Mouse (Mus musculus): ENCODE measurements at regions not wholly inside any gene's neighbourhood (a gene's known extent, or its start where the extent isn't known, plus 50 kb on each side); places are given as distances from the start of the nearest gene placed in this dataset.

- no peak for DNase-seq
Measured at GRCm38 (mm10) chr9:63087195-63087594, 61.6 kb downstream of the Skor1 start.

DNA sequence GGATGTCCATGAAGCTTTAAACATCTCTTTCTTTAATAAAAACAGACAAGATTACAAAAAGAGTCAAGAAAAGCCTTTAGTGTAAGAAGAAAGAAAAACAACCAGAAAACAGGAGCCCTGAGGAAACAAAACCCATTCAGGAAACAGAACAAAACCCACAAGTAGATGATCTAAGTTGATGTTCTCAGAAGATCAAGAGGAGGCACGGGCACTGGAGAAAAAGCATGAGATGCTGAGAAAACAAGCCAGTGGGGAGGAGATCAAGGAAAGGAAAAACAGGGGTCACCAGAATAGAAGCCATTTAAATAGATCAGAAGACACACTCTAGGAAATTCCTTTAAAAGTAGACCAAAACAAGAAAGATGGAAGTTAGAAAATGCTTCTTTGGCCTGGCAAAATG lies 62.1 kb downstream of the Skor1 start:
- DNase-seq: no peak

- DNase-seq: no peak
Measured at GRCm38 (mm10) chr9:63082830-63083229, 65.9 kb downstream of the Skor1 start.

GRCm38 (mm10) chr9:63082311-63082710 lies 66.5 kb downstream of the Skor1 start:
- no peak for DNase-seq

DNA sequence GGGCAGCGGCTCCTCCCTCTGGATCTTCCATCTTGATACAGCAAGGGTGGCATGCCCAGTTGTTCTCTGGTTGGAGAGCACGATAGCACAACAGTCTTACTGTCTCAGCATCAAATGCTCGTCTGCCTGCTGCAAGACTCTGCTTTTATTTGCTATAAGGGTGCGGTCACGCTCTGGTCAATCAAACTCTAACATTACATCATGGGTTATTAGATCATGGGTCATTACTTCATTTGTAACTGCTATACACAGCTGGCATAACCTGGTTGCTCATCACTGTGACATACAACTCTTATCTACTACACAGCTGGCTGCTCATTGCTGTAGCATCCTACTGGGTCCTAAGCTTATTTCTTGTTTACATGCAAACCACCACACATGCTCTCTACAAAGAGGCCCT lies 68.4 kb downstream of the Skor1 start:
- DNase-seq: no peak

- DNase-seq: no peak
Measured at GRCm38 (mm10) chr9:63075252-63075651, 73.5 kb downstream of the Skor1 start.

- no peak for DNase-seq
Measured at GRCm38 (mm10) chr9:63074803-63075202, 74.0 kb downstream of the Skor1 start.

GRCm38 (mm10) chr9:63074023-63074750 lies 74.6 kb downstream of the Skor1 start:
- DNase-seq: no peak

- DNase-seq: no peak
Measured at GRCm38 (mm10) chr9:63071032-63071431, 77.7 kb downstream of the Skor1 start.

- DNase-seq: no peak
Measured at GRCm38 (mm10) chr9:63069919-63070318, 78.8 kb downstream of the Skor1 start.

- no peak for DNase-seq
Measured at GRCm38 (mm10) chr9:63067054-63067406, 79.3 kb upstream of the Pias1 start.

- DNase-seq: no peak
Measured at GRCm38 (mm10) chr9:63066384-63067053, 78.8 kb upstream of the Pias1 start.

DNA sequence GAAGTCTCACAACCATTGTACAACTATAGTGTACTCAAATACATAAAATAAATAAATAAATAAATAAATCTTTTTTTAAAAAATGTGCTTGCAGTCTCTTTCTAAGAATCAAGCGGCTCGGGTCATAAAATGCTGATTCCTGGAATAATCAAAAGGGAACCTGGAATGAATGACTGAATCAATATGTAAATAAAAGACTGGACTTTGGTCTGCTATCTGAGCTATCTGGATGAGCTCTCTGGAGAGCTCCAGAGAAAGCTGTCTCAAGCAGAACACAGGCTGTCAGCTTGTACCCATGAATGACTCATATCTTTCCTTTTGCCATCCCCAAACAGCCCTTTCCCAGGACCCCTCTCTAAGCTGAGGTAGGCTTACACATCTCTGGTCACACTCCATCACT lies 75.8 kb upstream of the Pias1 start:
- no peak for DNase-seq

DNA sequence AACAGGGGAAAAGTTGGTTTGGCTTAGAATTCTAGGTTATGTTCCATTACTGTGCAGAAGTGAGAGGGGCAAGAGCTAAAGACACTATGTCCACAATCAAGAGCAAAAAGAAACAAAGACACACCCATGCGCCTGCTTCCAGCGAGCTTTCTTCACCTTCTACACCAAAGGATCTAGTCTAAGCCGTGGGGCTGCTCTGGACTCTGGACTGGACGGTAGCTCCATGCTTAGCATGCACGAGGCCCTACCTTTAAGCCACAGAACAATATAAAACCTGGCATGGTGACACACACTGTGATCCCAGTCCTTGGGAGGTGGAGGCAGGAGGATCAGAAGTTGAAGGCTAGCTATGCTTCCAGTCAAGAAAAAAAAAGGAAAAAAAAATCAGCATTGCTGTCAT lies 73.0 kb upstream of the Pias1 start:
- DNase-seq: no peak

DNA sequence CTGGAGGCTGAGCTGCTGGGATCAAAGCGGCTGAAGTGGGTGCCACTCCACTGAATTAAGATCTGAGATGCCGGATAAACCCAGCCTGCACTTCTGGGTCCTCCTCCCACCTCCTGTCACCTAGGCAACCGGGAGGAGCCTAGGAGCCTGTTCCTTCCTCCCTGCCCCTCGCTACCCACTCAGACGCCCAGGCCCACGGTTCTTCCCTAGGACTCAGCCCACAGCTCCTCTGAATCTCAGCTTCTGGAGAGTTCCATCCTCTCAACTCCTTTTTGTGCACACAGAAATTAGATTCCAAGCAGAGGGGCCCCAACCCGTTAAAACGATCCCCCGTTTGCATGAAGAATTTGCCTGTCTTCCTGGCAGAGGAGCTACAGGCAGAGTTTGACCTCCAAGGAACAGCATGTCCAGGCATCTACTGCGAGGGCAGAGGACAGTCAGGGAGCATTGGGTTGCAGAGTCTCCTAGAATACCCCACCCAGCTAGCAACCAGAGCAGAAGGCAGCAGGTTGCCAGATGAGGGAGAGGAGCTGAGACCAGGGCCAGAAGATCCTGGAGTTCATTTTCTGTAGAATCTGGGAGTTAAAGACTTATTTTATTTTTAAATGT lies 71.6 kb upstream of the Pias1 start:
- peak; percentile 74 for DNase-seq

DNA sequence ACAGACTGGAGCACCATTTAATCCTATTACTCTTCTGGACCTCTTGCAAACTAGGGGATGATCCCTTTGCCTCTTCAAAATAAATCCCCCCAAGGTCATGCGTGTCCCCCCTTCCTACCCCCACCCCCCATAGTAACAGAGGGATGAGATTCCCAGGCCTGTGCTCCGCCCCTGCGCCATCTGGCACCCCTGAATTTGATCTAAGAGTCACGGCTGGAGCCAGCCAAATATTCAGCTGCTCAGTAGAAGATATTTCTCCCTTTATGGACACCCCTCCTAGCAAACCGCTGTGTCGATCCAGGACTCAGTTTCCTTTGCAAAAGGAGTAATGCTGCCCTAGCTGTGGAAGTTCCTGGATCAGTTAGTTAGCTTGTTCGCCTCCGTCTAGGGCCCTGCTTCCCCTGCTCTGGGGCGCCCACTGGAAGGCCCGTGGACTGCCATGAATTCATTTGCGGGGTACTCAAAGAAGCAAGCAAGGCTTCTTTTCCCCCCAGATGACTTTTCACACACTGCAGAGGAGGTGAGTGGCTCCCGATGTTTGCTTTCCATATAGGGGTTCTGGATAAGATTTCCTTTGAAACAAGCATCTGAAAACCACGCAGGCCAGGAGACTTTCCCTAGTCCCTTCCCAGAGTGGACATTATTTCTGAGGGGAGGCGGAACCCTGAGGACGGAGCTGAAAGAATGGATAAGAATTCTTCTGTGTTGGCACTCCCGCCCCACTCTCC lies 70.9 kb upstream of the Pias1 start:
- DNase-seq: peak; percentile 9

DNA sequence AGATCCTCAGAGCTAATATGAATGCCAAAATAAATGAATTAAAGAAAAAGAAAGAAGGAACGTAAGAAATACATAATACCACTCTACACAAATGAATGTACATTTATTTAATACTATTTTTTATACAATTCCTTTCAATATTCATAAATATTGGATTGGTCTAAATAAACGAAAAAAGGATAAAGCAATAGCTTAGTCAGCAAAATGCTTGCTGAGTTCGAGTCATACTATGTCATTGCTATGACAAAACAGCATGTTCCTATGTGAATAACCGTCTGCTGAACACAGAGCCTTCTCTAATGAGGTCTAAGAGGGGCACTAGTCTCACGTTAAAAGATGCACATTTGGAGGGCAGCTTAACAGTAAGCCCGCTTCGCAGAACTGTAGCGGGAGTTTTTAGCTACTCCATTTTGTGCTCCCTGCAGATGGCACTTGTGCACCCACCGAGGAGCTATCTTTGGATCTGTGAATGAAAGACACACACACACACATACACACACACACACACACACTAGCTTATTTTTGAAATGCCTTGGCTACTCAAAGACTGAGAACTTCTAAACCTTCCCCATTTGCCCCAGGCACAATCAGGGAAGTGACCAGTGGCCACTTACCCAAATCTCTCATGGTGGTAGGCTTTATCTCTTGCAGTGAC lies 69.1 kb upstream of the Pias1 start:
- no peak for DNase-seq

DNA sequence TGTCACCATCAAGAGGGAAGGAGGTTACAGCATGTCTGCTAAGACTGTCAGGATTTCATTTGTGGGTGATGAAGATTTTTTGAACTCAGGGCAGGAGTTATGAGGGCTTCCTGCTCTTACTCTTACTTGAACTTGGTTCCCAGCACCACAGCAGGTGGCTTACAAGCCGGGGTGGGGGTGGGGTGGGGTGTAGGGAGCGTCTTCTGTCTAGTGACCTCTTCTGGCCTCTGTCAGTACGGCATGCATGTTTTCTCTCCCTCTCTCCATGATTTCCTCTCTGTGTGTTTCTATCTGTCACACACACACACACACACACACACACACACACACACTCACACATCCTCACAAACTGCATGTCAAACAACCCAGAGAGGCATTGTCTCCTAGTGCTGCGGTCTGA lies 64.5 kb upstream of the Pias1 start:
- DNase-seq: no peak

GRCm38 (mm10) chr9:63051631-63052030 lies 63.9 kb upstream of the Pias1 start:
- DNase-seq: no peak

DNA sequence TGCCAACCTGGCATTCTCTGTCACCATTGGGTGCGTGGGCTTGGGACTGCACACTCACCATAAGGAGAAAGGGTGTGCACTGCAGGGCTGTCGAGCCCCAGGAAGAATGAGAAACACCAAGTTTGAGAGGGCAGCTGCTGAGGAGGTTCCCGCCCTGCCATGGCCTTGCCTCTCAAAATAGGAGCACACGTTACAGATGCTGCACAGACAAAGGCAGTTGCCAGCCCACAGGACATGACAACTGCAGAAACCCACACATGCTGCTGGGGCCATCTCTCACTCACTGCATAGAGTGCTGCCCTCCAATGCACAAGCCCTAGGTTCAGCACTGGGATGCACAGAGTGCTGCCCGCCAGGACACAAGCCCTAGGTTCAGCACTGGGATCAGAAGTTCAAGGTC lies 61.6 kb upstream of the Pias1 start:
- DNase-seq: no peak

DNA sequence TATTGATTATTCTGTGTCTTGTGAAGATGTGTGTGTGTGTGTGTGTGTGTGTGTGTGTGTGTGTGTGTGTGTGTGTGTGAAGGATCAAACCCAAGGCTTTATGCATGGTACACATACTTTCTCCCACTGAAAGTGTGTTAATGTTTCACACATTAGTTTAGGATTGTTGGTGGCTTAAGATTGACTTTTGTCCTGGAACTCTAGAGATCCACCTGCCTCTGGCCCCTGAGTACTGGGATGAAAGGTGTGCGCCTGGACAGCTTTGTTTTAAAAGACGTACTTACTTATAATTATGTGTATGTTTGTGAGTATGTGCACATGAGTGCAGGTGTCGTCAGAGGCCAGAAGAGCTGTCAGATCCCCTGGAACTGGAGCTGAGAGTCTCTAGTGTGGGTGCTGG lies 59.3 kb upstream of the Pias1 start:
- DNase-seq: no peak

DNA sequence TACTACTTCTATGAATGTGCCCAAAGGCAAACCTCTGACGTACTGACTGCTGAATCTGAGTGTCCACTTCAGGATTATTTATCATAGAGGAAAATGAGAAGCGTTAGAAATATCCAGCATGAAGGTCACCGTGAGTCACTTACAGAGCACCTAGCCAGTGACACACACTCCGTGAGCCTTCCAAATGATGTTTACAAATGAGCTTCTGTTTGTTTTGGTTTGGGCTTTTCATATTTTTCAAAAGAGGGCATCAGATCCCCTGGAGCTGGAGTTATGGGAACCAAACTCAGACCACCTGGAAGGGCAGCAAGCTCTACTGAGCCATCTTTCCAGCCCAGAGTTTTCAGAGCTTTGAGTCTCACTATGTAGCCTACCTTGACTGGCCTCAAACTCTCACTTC lies 57.8 kb upstream of the Pias1 start:
- DNase-seq: no peak

- DNase-seq: no peak
Measured at GRCm38 (mm10) chr9:63043304-63043703, 55.6 kb upstream of the Pias1 start.
